Mouse (Mus musculus): Measurements from ENCODE around the gene Fam50a. TPM values are rescaled to one million over a fixed set of nuclear protein-coding genes. Genes with fewer than 3 reads are reported as not detected.

The Fam50a gene
- 6.0 and 7.8 TPM in 2 replicates for polyA plus RNA-seq (2012; rRNA removed; ENCODE audit: low replicate concordance)

DNA sequence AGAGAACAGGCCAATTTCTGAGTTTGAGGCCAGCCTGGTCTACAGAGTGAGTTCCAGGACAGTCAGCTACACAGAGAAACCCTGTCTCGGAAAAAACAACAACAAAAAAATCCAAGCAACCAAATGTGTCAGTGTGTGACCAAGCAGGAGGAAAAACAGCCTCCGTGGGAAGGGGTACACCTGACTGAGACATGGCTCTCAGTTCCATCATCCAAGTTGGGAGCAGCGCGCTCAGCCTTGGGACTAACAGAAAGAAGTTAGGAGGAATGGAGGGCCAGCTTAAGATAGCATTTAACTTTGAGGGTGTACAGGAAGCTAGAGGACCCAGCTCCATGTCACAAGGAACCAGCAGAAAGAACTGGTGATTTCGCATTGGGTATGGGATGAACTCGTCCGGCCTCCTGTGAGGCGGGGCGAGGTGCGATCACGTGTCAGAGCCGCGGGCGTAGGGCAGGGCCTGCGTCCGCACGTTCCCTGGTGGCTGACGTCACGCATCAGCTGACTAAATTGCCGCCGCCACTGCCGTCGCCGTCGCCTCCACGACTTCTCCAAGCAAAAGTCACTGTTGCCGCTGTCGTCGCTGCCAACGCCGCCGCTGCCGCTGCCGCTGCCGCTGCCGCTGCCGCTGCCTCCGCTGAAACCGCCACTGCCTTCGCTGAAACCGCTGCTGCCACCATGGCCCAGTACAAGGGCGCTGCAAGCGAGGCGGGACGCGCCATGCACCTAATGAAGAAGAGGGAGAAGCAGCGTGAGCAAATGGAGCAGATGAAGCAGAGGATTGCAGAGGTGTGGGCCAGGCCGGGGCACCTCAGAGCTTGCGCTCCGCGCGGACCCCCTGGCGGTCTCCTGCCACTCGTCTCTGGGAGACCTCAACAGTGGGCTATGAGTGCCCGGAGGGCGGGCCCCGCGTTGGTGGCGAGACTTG is at the start of gene Fam50a:
Gene Fam50a (plus strand): TSS at position 494 of the 925 bp plus-strand sequence.

GRCm38 (mm10) chrX:74270062-74270901 is 42.6 kb upstream of the Fam50a start, which contains the start of gene Rpl10:
Gene Rpl10 (plus strand): TSS chrX:74270812.

GRCm38 (mm10) chrX:74281732-74282394 is 31.0 kb upstream of the Fam50a start, which contains the start of the genes Taz and Dnase1l1:
Gene Taz (plus strand): TSS chrX:74281912.
Gene Dnase1l1 (minus strand): TSS chrX:74282337.

DNA sequence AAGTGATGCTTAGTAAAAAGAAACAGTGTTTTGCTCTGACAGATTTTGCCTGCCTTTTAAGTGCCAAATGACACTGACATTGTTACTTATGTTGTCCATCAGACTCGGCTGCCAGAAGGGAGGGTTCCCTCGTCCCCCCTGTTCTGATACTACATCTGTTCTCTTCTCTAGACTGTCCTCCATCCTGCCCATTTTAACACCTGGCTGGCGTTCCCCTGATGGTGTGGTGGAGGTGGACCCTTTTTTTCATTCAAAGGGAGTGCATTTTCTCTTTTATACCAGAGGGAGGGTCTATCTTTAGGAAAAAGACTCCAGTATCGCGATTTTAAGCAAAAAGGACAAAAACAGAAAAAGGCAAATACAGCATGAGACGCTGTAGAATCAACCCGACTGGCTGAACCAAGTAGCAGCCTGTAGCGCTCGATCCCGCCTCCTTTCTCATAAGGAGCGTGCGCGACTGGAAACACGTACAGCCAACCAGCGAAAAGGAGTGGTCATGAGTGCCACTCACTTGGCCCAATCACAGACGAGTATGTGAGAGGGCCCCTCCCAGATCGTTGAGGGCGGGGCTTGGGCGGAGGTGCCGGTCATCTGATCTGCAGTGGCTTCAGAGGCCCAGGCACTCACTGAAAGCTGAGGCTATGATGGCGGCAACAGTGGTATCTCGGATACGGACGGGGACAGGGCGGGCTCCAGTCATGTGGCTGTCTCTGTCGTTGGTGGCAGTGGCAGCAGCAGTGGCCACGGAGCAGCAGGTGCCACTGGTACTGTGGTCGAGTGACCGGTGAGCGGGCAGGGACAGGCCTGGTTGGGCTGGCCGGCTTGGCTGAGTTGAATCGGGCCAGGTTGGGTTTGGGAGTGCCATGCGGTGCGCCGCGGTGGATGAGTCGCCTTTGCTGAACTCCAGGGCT is 16.0 kb upstream of the Fam50a start, which contains the start of gene Atp6ap1:
Gene Atp6ap1 (plus strand): TSS at position 560 of the 911 bp plus-strand sequence.

GRCm38 (mm10) chrX:74304867-74305700 is 7.7 kb upstream of the Fam50a start, which contains the start of gene Gdi1:
Gene Gdi1 (plus strand): TSS chrX:74304998.

GRCm38 (mm10) chrX:74328725-74329161 is 15.9 kb downstream of the Fam50a start, which contains the start of gene Plxna3:
Gene Plxna3 (plus strand): TSS chrX:74329066.

GRCm38 (mm10) chrX:74353467-74353770 is 40.6 kb downstream of the Fam50a start, which contains the start of gene Lage3:
Gene Lage3 (minus strand): TSS chrX:74353618.

Other genes starting within 250 kb of the Fam50a start
- gene Opn1mw, start 185.6 kb upstream of the Fam50a start, polyA plus RNA-seq (2012; rRNA removed; ENCODE audit: low replicate concordance) = not detected in 2 replicates
- 1.9 and 2.2 TPM in 2 replicates for gene Mecp2, start 177.7 kb upstream of the Fam50a start, polyA plus RNA-seq (2012; rRNA removed; ENCODE audit: low replicate concordance)
- gene Tex28, start 145.2 kb upstream of the Fam50a start, polyA plus RNA-seq (2012; rRNA removed; ENCODE audit: low replicate concordance) = not detected in 2 replicates
- gene Tktl1, start 135.8 kb upstream of the Fam50a start, polyA plus RNA-seq (2012; rRNA removed; ENCODE audit: low replicate concordance) = not detected in 2 replicates
- 252 and 315 TPM in 2 replicates for gene Flna, start 63.2 kb upstream of the Fam50a start, polyA plus RNA-seq (2012; rRNA removed; ENCODE audit: low replicate concordance)
- gene Emd, start 58.3 kb upstream of the Fam50a start, polyA plus RNA-seq (2012; rRNA removed; ENCODE audit: low replicate concordance) = 32.5 and 51.7 TPM in 2 replicates
- 597 and 840 TPM in 2 replicates for gene Rpl10, start 42.2 kb upstream of the Fam50a start, polyA plus RNA-seq (2012; rRNA removed; ENCODE audit: low replicate concordance)
- 68.3 and 76.5 TPM in 2 replicates for gene Taz, start 31.1 kb upstream of the Fam50a start, polyA plus RNA-seq (2012; rRNA removed; ENCODE audit: low replicate concordance)
- gene Dnase1l1, start 30.7 kb upstream of the Fam50a start, polyA plus RNA-seq (2012; rRNA removed; ENCODE audit: low replicate concordance) = 13.5 and 14.5 TPM in 2 replicates
- 124 and 181 TPM in 2 replicates for gene Atp6ap1, start 15.9 kb upstream of the Fam50a start, polyA plus RNA-seq (2012; rRNA removed; ENCODE audit: low replicate concordance)
- gene Gdi1, start 8.0 kb upstream of the Fam50a start, polyA plus RNA-seq (2012; rRNA removed; ENCODE audit: low replicate concordance) = 40.2 and 70.9 TPM in 2 replicates
- 2.7 and 6.4 TPM in 2 replicates for gene Plxna3, start 16.0 kb downstream of the Fam50a start, polyA plus RNA-seq (2012; rRNA removed; ENCODE audit: low replicate concordance)
- gene Lage3, start 40.6 kb downstream of the Fam50a start, polyA plus RNA-seq (2012; rRNA removed; ENCODE audit: low replicate concordance) = 16.5 and 24.4 TPM in 2 replicates
- gene Ubl4a, start 60.2 kb downstream of the Fam50a start, polyA plus RNA-seq (2012; rRNA removed; ENCODE audit: low replicate concordance) = 32.7 and 36.9 TPM in 2 replicates
- 11.5 and 11.9 TPM in 2 replicates for gene Slc10a3, start 60.3 kb downstream of the Fam50a start, polyA plus RNA-seq (2012; rRNA removed; ENCODE audit: low replicate concordance)
- 19.4 and 28.2 TPM in 2 replicates for gene Fam3a, start 80.2 kb downstream of the Fam50a start, polyA plus RNA-seq (2012; rRNA removed; ENCODE audit: low replicate concordance)
- 5.4 and 6.6 TPM in 2 replicates for gene Ikbkg, start 80.3 kb downstream of the Fam50a start, polyA plus RNA-seq (2012; rRNA removed; ENCODE audit: low replicate concordance)
- gene G6pdx, start 116.2 kb downstream of the Fam50a start, polyA plus RNA-seq (2012; rRNA removed; ENCODE audit: low replicate concordance) = 18.2 and 22.2 TPM in 2 replicates
- not detected in 2 replicates for gene Gm6880, start 168.4 kb downstream of the Fam50a start, polyA plus RNA-seq (2012; rRNA removed; ENCODE audit: low replicate concordance)

Data from duodenum, adult 2 months (tissue).